Mouse (Mus musculus): Measurements from ENCODE around the gene 1600002K03Rik. TPM values are rescaled to one million over a fixed set of nuclear protein-coding genes. Genes with fewer than 3 reads are reported as not detected.
A peak's percentile ranks its signal among the peaks of the same experiment; 100 is the strongest.

1600002K03Rik gene
- polyA plus RNA-seq, 1 experiment from 2014 or later = 14.1 TPM

GRCm38 (mm10) chr10:80186649-80187048, 13.9 kb downstream of the 1600002K03Rik start:
- H3K9me3 ChIP-seq (ENCODE audit: control insufficient read depth, low read length) = no peaks in the 10 kb centered on the region
- no peak for ATAC-seq (ENCODE audit: low FRiP score, low TSS enrichment)
- H3K27ac ChIP-seq (replicated peaks) = no peak overlapping the region
- no peak for DNase-seq (ENCODE audit: low spot score)
- H3K4me3 ChIP-seq (ENCODE audit: low read depth, low read length) = no peak overlapping the region
- no peak for TF ChIP-seq CTCF (IDR thresholded peaks at IDR 0.05; ENCODE audit: low read depth)
- TF ChIP-seq EP300 (optimal IDR thresholded peaks at IDR 0.05) = no peak
- H3K27me3 ChIP-seq (ENCODE audit: control insufficient read depth, insufficient read depth, low read length) = 0 out of 2 replicates have a peak, but pooled peaks cover 3% of the 10 kb centered on the region
- 56% methylated on average over 24 of the region's 27 CpGs for WGBS
- H3K9ac ChIP-seq (ENCODE audit: low read length) = no peak overlapping the region
- no peaks in the 10 kb centered on the region for H3K4me1 ChIP-seq (replicated peaks; ENCODE audit: control insufficient read depth, insufficient read depth)
- no peak overlapping the region for H3K4me2 ChIP-seq (replicated peaks; ENCODE audit: low read depth)
- H3K36me3 ChIP-seq (ENCODE audit: control insufficient read depth, insufficient read depth, low read length) = no peaks in the 10 kb centered on the region

- Histone ChIP-seq H3K27ac (replicated peaks) (no peak overlapping the region), H3K4me2 (replicated peaks; ENCODE audit: low read depth) (no peak overlapping the region), H3K36me3 (ENCODE audit: control insufficient read depth, insufficient read depth, low read length) (no peaks in the 10 kb centered on the region), H3K9ac (ENCODE audit: low read length) (no peak overlapping the region), H3K9me3 (ENCODE audit: control insufficient read depth, low read length) (no peaks in the 10 kb centered on the region), H3K4me3 (ENCODE audit: low read depth, low read length) (no peak overlapping the region), H3K27me3 (ENCODE audit: control insufficient read depth, insufficient read depth, low read length) (0 out of 2 replicates have a peak, but pooled peaks cover 3% of the 10 kb centered on the region), H3K4me1 (replicated peaks; ENCODE audit: control insufficient read depth, insufficient read depth) (no peaks in the 10 kb centered on the region)
- ATAC-seq (ENCODE audit: low FRiP score, low TSS enrichment) = no peak
- no peak for DNase-seq (ENCODE audit: low spot score)
- TF ChIP-seq EP300 (optimal IDR thresholded peaks at IDR 0.05) = no peak
- no peak for TF ChIP-seq CTCF (IDR thresholded peaks at IDR 0.05; ENCODE audit: low read depth)
- WGBS = 93% methylated on average over 10 of the region's 10 CpGs
Measured at GRCm38 (mm10) chr10:80187739-80188138, 15.0 kb downstream of the 1600002K03Rik start.

DNA sequence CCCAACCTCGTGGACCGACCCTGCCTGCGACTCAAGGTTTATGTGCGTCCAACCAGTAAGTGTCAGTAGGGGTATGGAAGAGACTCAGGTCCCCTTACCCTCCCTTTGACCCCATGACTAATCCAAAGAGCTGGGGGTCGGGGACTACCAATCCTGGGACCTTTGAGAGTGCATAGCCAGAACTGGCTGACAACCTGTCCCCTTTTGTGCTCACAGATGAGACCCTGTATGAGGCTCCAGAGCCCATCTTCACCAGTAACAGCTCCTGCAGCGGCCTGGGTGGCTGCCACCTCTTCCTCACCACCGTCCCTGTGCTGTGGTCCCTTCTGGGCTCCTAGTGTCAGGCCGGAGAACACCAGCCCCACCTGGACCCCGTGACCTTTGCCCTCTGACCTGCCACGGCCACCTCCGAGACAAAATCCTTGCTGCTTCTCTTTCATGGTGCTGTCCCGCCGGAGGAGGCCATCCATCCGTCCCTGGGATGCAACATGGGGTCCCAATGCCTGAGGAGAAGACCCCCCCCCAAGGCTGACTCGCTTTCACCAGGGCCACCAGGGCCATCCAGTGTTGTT, 15.8 kb downstream of the 1600002K03Rik start:
- 0 out of 2 replicates have a peak, but pooled peaks cover 3% of the 10 kb centered on the region for H3K27me3 ChIP-seq (ENCODE audit: control insufficient read depth, insufficient read depth, low read length)
- H3K27ac ChIP-seq (replicated peaks) = no peak overlapping the region
- H3K9me3 ChIP-seq (ENCODE audit: control insufficient read depth, low read length) = no peaks in the 10 kb centered on the region
- H3K9ac ChIP-seq (ENCODE audit: low read length) = no peak overlapping the region
- DNase-seq (ENCODE audit: low spot score) = no peak
- no peak for ATAC-seq (ENCODE audit: low FRiP score, low TSS enrichment)
- no peak overlapping the region for H3K4me3 ChIP-seq (ENCODE audit: low read depth, low read length)
- H3K36me3 ChIP-seq (ENCODE audit: control insufficient read depth, insufficient read depth, low read length) = no peaks in the 10 kb centered on the region
- TF ChIP-seq EP300 (optimal IDR thresholded peaks at IDR 0.05) (no peak), CTCF (IDR thresholded peaks at IDR 0.05; ENCODE audit: low read depth) (no peak)
- 81% methylated on average over 15 of the region's 15 CpGs for WGBS
- H3K4me1 ChIP-seq (replicated peaks; ENCODE audit: control insufficient read depth, insufficient read depth) = no peaks in the 10 kb centered on the region
- H3K4me2 ChIP-seq (replicated peaks; ENCODE audit: low read depth) = no peak overlapping the region

DNA sequence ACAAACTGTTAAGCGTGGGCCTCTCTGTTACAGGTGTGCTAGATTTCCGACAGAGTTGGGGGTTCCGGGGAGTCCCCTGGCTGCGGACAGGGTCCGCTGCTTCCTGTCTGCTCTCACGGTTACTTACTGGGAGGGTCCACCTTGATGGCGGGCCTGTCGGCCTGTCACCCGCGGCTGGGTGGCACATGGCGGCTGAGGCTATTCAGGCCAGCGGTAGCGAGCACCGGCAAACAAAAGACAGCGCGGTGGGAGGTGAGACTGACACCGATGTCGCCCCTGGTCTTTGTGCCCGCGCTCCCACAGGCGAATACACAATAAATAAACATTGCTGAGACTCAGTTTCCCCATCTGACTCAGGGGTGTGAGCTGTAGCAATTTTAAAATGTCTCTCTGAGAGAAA, 17.3 kb downstream of the 1600002K03Rik start:
- no peak for ATAC-seq (ENCODE audit: low FRiP score, low TSS enrichment)
- TF ChIP-seq CTCF (IDR thresholded peaks at IDR 0.05; ENCODE audit: low read depth) (no peak), EP300 (optimal IDR thresholded peaks at IDR 0.05) (no peak)
- 0 out of 2 replicates have a peak, but pooled peaks cover 3% of the 10 kb centered on the region for H3K27me3 ChIP-seq (ENCODE audit: control insufficient read depth, insufficient read depth, low read length)
- no peaks in the 10 kb centered on the region for H3K36me3 ChIP-seq (ENCODE audit: control insufficient read depth, insufficient read depth, low read length)
- H3K4me2 ChIP-seq (replicated peaks; ENCODE audit: low read depth) = peak overlapping the region; percentile 65
- H3K9me3 ChIP-seq (ENCODE audit: control insufficient read depth, low read length) = no peaks in the 10 kb centered on the region
- no peak for DNase-seq (ENCODE audit: low spot score)
- H3K9ac ChIP-seq (ENCODE audit: low read length) = no peak overlapping the region
- 24% methylated on average over 21 of the region's 21 CpGs for WGBS
- peak overlapping the region; percentile 40 for H3K4me3 ChIP-seq (ENCODE audit: low read depth, low read length)
- no peak overlapping the region for H3K27ac ChIP-seq (replicated peaks)
- no peaks in the 10 kb centered on the region for H3K4me1 ChIP-seq (replicated peaks; ENCODE audit: control insufficient read depth, insufficient read depth)

DNA sequence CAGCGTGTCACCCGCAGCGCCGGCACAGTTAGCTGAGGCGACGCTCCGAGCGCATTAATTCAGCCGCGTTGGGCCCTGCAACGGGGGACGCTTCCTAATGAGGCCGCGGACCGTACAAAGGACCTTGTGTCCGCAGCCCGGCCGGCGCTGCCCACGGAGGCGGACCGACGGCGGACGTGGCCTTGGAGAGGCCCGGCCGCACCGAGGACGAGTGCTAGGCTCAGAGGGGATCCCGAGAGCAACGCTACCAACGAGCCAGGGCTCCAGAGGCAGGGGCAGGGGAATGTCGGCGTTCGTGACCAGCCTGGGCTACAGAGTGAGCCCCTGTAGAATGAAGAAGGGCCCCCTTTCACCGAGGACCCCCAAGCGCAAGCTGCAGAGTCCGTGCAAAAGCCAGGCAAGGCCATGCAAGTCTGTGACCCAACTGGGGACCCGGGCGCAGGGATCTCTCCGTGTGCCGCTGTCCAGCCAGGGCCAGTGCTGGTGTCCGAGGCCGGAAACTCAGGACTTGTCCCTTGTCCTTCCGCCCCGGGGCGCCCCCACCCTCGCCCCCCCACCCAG, 17.8 kb downstream of the 1600002K03Rik start:
- peak overlapping the region; percentile 50; the same call in 1 of the 2 replicates for H3K9ac ChIP-seq (ENCODE audit: low read length)
- no peak overlapping the region for H3K27ac ChIP-seq (replicated peaks)
- no peaks in the 10 kb centered on the region for H3K9me3 ChIP-seq (ENCODE audit: control insufficient read depth, low read length)
- no peaks in the 10 kb centered on the region for H3K36me3 ChIP-seq (ENCODE audit: control insufficient read depth, insufficient read depth, low read length)
- peak overlapping the region; percentile 40 for H3K4me3 ChIP-seq (ENCODE audit: low read depth, low read length)
- ATAC-seq (ENCODE audit: low FRiP score, low TSS enrichment) (peak; percentile 51; the same call in 1 of the 2 replicates), DNase-seq (ENCODE audit: low spot score) (peak; percentile 52)
- H3K27me3 ChIP-seq (ENCODE audit: control insufficient read depth, insufficient read depth, low read length) = 0 out of 2 replicates have a peak, but pooled peaks cover 3% of the 10 kb centered on the region
- no peaks in the 10 kb centered on the region for H3K4me1 ChIP-seq (replicated peaks; ENCODE audit: control insufficient read depth, insufficient read depth)
- WGBS = 2% methylated on average over 45 of the region's 48 CpGs
- peak overlapping the region; percentile 65 for H3K4me2 ChIP-seq (replicated peaks; ENCODE audit: low read depth)
- no peak for TF ChIP-seq EP300 (optimal IDR thresholded peaks at IDR 0.05)
- TF ChIP-seq CTCF (IDR thresholded peaks at IDR 0.05; ENCODE audit: low read depth) = no peak

DNA sequence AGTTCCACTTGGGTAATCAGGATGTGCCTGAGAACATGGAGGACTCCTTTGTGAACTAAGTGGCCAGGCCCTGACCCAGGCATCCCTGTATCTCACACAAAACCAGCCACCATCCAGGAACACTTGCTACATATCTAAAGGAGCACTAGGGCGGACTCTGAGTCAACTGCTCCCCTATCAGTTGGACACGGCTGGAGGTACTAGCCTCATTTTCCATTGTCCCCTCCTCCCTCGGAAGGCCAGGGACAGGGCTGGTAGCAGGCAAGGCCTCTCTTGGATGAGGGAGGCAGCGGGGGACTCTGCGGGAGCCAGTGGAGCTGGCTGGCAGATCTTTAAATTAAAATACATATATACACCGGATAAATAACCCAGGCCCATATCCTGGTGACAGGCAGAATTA, 21.2 kb downstream of the 1600002K03Rik start:
- no peak overlapping the region for H3K27ac ChIP-seq (replicated peaks)
- TF ChIP-seq EP300 (optimal IDR thresholded peaks at IDR 0.05) = no peak
- no peak for TF ChIP-seq CTCF (IDR thresholded peaks at IDR 0.05; ENCODE audit: low read depth)
- no peaks in the 10 kb centered on the region for H3K9me3 ChIP-seq (ENCODE audit: control insufficient read depth, low read length)
- H3K4me2 ChIP-seq (replicated peaks; ENCODE audit: low read depth) = no peak overlapping the region
- no peaks in the 10 kb centered on the region for H3K36me3 ChIP-seq (ENCODE audit: control insufficient read depth, insufficient read depth, low read length)
- DNase-seq (ENCODE audit: low spot score) = no peak
- 89% methylated on average over 6 of the region's 6 CpGs for WGBS
- H3K4me3 ChIP-seq (ENCODE audit: low read depth, low read length) = no peak overlapping the region
- no peaks in the 10 kb centered on the region for H3K4me1 ChIP-seq (replicated peaks; ENCODE audit: control insufficient read depth, insufficient read depth)
- no peak overlapping the region for H3K9ac ChIP-seq (ENCODE audit: low read length)
- 0 out of 2 replicates have a peak, but pooled peaks cover 3% of the 10 kb centered on the region for H3K27me3 ChIP-seq (ENCODE audit: control insufficient read depth, insufficient read depth, low read length)
- no peak for ATAC-seq (ENCODE audit: low FRiP score, low TSS enrichment)
